Mouse (Mus musculus) myocyte (in vitro differentiated cells): Measurements from ENCODE around the gene Gm10188.

Experiments
- MAX ChIP-seq: IDR thresholded peaks from one replicate; pipeline ENCODE4 v1.6.1; 2011; ENCODE audit warnings: low read depth, mild to moderate bottlenecking, control low read depth
- MYOD1 ChIP-seq, 3 experiments: IDR thresholded peaks; one replicate each; pipeline ENCODE4 v1.6.1; 2011; ENCODE audit warnings: control low read depth in 2 of 3, low read depth in 2 of 3, mild to moderate bottlenecking in 2 of 3, moderate library complexity in 1 of 3; ENCODE audit not compliant: insufficient read length in 2 of 3, control insufficient read depth in 1 of 3
- MYOG ChIP-seq, 3 experiments: IDR thresholded peaks; one replicate each; pipeline ENCODE4 v1.6.1; 2011; ENCODE audit warnings: control low read depth in 2 of 3, low read depth in 2 of 3, mild to moderate bottlenecking in 2 of 3; ENCODE audit not compliant: insufficient read length in 2 of 3, control insufficient read depth in 1 of 3, insufficient read depth in 1 of 3
- POLR2A ChIP-seq: IDR thresholded peaks from one replicate; pipeline ENCODE4 v1.6.1; 2011; ENCODE audit warnings: low read depth, mild to moderate bottlenecking, control low read depth, moderate library complexity; ENCODE audit not compliant: insufficient read length

- TF ChIP-seq MYOG (IDR thresholded peaks at IDR 0.05; ENCODE audit: control insufficient read depth in 1 of 3, insufficient read depth in 1 of 3, insufficient read length in 2 of 3, low read depth in 2 of 3) (no peak), MYOD1 (IDR thresholded peaks at IDR 0.05; ENCODE audit: control insufficient read depth in 1 of 3, insufficient read length in 2 of 3, low read depth in 2 of 3) (no peak), POLR2A (no peak), MAX (no peak)
These were observed 41.0 kb downstream of the Gm10188 start for GRCm38 (mm10) chr1:132188442-132189066.
